Mouse (Mus musculus) cerebellum, adult 2 months (tissue): ENCODE data around the gene Pkn1. TPM values are rescaled to one million over a fixed set of nuclear protein-coding genes. Genes with fewer than 3 reads are reported as not detected.

ENCODE experiments used
- DNase-seq, 2 experiments: peaks; one replicate each; pipeline ENCODE4 v3.0.0; 2021
- H3K27ac ChIP-seq: fragments of 200-500 bp; 2 replicates; pipeline ENCODE4 v1.5.1; 2012; ENCODE audit warnings: low read length, control low read depth, inconsistent platforms; ENCODE audit not compliant: insufficient read depth
- H3K27me3 ChIP-seq: fragments of 200-500 bp; 2 replicates; pipeline ENCODE4 v1.6.1; 2012; ENCODE audit warnings: inconsistent platforms, mild to moderate bottlenecking, low read length, moderate library complexity; ENCODE audit not compliant: control insufficient read depth, insufficient read depth
- H3K4me1 ChIP-seq: fragments of 200-500 bp; 2 replicates; pipeline ENCODE4 v1.6.1; 2011; ENCODE audit warnings: low read length; ENCODE audit not compliant: control insufficient read depth, insufficient read depth
- H3K4me3 ChIP-seq: fragments of 200-500 bp; replicated peaks from 2 replicates; pipeline ENCODE3; 2011; ENCODE audit warnings: mild to moderate bottlenecking, low read depth, low read length, control low read depth; ENCODE audit not compliant: insufficient read depth
- CTCF ChIP-seq: fragments of 200-500 bp; IDR thresholded peaks from 2 replicates; pipeline ENCODE4 v1.5.1; 2011; ENCODE audit warnings: low read depth, mild to moderate bottlenecking, control low read depth, low read length, moderate library complexity, borderline replicate concordance; ENCODE audit not compliant: insufficient read depth
- POLR2A ChIP-seq: fragments of 200-500 bp; IDR thresholded peaks from 2 replicates; pipeline ENCODE4 v1.6.1; 2011; ENCODE audit warnings: low read length, control low read depth, borderline replicate concordance; ENCODE audit not compliant: insufficient read depth
- WGBS: fragments of 180-500 bp; shearing (Covaris S2); methylation state at CpG from one replicate; pipeline ENCODE4 v1.1.7; 2018; 5-methylcytosine and 5-hydroxymethylcytosine counted together
- polyA plus RNA-seq: library from polyadenylated mRNA; depleted of rRNA; stranded (reverse); fragments of >200 nt; gene quantifications from 2 replicates; pipeline ENCODE4 v1.2.3, GENCODE M21; 2012

Pkn1 gene
- polyA plus RNA-seq, 1 experiment, result 59.8 TPM

DNA sequence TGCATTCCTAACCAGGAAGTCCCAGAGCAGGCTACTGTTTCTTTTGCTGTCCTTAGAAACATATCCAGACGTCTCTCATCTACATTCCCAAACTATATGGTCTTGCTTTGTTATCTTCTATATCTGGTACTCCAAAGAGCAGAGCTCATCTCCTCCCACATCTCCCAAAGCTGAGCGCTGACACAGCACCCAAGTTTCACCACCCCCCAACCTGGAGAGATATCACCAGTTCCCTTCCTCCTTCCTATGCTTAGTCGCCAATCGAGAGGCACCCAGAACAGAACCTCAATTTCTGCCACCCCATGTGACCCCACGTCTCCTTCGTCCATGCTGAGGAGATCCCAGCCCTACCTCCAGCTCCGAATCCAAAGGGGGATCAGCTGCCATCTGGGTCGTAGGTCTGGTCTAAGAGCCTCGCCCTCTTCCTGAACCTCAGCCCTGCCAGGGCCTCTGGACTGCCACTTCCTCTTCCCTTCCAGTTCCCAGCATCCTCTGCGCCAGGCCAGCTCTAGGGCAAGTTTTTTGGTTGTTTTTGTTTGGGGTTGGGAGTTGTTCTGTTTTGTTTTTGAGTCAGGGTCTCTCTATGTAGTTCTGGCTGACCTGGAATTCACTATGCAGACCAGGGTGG lies 5.3 kb downstream of the Pkn1 start:
- 86% methylated on average over 10 of the region's 10 CpGs for WGBS
- no peaks in the 10 kb centered on the region for H3K27me3 ChIP-seq
- no peak for DNase-seq
- H3K4me3 ChIP-seq, result no peak overlapping the region
- H3K4me1 ChIP-seq, result peaks cover 14% of the 10 kb centered on the region
- H3K27ac ChIP-seq, result no peak overlapping the region
- no peak for TF ChIP-seq POLR2A
- no peak for TF ChIP-seq CTCF

- Histone ChIP-seq H3K4me1 (no peaks in the 10 kb centered on the region), H3K4me3 (no peak overlapping the region), H3K27me3 (no peaks in the 10 kb centered on the region), H3K27ac (no peak overlapping the region)
- 87% methylated on average over 6 of the region's 6 CpGs for WGBS
- TF ChIP-seq CTCF (no peak), POLR2A (no peak)
- no peak for DNase-seq
Measured at GRCm38 (mm10) chr8:83689264-83689663, 9.7 kb downstream of the Pkn1 start.

DNA sequence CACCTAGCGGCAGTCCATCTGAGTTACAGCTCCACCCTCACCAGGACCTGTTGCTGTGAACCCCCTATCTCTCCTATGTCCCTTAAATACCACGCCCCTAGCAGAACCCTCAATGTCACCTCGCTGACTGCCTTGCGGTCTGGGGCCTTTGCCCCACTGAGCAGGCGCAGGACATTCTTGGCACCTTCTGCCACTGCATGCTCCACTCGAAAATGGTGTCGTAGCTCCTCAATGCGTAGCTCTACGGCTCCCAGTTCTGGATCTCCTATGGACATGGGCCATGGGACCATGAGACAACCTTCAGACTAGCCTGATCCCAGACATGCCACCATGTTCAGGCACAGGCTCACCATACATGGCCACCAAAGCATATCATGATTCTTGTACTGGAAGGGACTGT lies 14.5 kb downstream of the Pkn1 start:
- Histone ChIP-seq H3K4me3 (no peak overlapping the region), H3K27me3 (no peaks in the 10 kb centered on the region), H3K27ac (no peak overlapping the region), H3K4me1 (no peaks in the 10 kb centered on the region)
- no peak for TF ChIP-seq CTCF
- no peak for TF ChIP-seq POLR2A
- WGBS, result 94% methylated on average over 9 of the region's 9 CpGs
- DNase-seq, result no peak

- Histone ChIP-seq H3K27ac (no peak overlapping the region), H3K4me3 (no peak overlapping the region), H3K27me3 (no peaks in the 10 kb centered on the region), H3K4me1 (no peaks in the 10 kb centered on the region)
- no peak for DNase-seq
- WGBS, result 45% methylated on average over 6 of the region's 6 CpGs
- TF ChIP-seq POLR2A (no peak), CTCF (no peak)
Measured at GRCm38 (mm10) chr8:83681099-83681498, 17.9 kb downstream of the Pkn1 start.

- TF ChIP-seq CTCF (no peak), POLR2A (no peak)
- no peak overlapping the region for H3K27ac ChIP-seq
- WGBS, result 62% methylated on average over 5 of the region's 5 CpGs
Measured at GRCm38 (mm10) chr8:83680603-83681002, 18.4 kb downstream of the Pkn1 start.

DNA sequence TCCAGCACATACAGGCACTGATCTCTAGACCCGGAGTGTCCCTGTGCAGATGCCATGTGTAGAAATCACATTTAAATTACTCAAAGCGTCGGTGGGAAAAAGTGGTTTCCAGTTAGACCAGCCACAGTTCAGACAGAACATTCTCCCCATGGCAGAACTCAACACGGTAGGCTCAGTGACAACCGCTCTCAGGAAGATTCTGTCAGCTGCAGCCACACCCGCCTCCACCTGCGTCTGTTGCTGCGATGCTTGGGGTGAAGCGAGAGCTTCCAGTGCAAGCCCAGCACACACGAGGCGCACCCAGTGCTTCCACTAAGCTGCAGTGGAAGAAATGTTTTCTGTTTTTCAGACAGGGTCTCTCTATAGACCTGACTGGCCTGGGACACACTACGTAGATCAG lies 19.1 kb downstream of the Pkn1 start:
- H3K4me3 ChIP-seq, result no peak overlapping the region
- no peak for DNase-seq
- 94% methylated on average over 12 of the region's 12 CpGs for WGBS

More at GRCm38 (mm10) chr8:83680603-83681002, 18.4 kb downstream of the Pkn1 start:
- no peak overlapping the region for H3K4me3 ChIP-seq
- H3K27me3 ChIP-seq, result no peaks in the 10 kb centered on the region
- H3K4me1 ChIP-seq, result no peaks in the 10 kb centered on the region
- DNase-seq, result no peak

GRCm38 (mm10) chr8:83674497-83674896 lies 24.5 kb downstream of the Pkn1 start:
- no peak for DNase-seq
- H3K4me1 ChIP-seq, result no peaks in the 10 kb centered on the region
- TF ChIP-seq POLR2A, result no peak
- TF ChIP-seq CTCF, result no peak
- no peaks in the 10 kb centered on the region for H3K27me3 ChIP-seq
- no peak overlapping the region for H3K4me3 ChIP-seq
- 86% methylated on average over 5 of the region's 5 CpGs for WGBS
- H3K27ac ChIP-seq, result no peak overlapping the region

More for the DNA sequence above, 19.1 kb downstream of the Pkn1 start:
- Histone ChIP-seq H3K27me3 (no peaks in the 10 kb centered on the region), H3K4me1 (no peaks in the 10 kb centered on the region), H3K27ac (no peak overlapping the region)
- no peak for TF ChIP-seq CTCF
- TF ChIP-seq POLR2A, result no peak

GRCm38 (mm10) chr8:83672936-83673335 lies 26.0 kb downstream of the Pkn1 start:
- WGBS, result 51% methylated on average over 5 of the region's 5 CpGs
- Histone ChIP-seq H3K4me3 (no peak overlapping the region), H3K27ac (no peak overlapping the region), H3K27me3 (no peaks in the 10 kb centered on the region), H3K4me1 (no peaks in the 10 kb centered on the region; the same call in 1 of the 2 replicates)
- TF ChIP-seq POLR2A, result no peak
- no peak for TF ChIP-seq CTCF
- DNase-seq, result no peak

DNA sequence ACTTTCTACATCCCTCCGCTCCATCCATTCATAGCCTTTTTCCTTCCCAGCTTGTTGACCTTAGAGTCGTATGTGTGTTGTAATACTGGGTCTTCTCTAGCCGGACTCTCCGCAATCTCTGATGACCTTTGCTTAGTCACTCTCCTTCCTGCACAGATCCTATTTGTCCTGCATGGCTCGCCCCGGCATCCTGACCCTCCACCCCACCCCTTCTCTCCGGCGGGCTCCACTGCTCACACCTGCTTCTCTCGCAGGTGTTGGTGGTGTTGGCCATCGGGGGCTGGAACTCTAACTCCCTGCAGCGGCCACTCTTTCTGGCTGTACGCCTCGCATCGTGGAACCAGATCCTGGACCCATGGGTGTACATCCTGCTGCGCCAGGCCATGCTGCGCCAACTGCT lies 30.0 kb downstream of the Pkn1 start:
- DNase-seq, result no peak
- Histone ChIP-seq H3K27ac (no peak overlapping the region), H3K27me3 (no peaks in the 10 kb centered on the region), H3K4me3 (no peak overlapping the region), H3K4me1 (no peaks in the 10 kb centered on the region; the same call in 1 of the 2 replicates)
- TF ChIP-seq POLR2A (no peak), CTCF (no peak)
- 84% methylated on average over 16 of the region's 16 CpGs for WGBS
